Mouse (Mus musculus) frontal cortex, adult 2 months (tissue): ENCODE data around the gene Slc38a1. TPM values are rescaled to one million over a fixed set of nuclear protein-coding genes. Genes with fewer than 3 reads are reported as not detected.
A peak's percentile ranks its signal among the peaks of the same experiment; 100 is the strongest.

ENCODE experiments used
- DNase-seq, 2 experiments: peaks; one replicate each; pipeline ENCODE4 v3.0.0; 2022; ENCODE audit warnings: low spot score in 1 of 2; ENCODE audit errors: extremely low spot score in 1 of 2
- polyA plus RNA-seq: library from polyadenylated mRNA; depleted of rRNA; stranded (reverse); fragments of >200 nt; gene quantifications from 2 replicates; pipeline ENCODE4 v1.2.3, GENCODE M21; 2012

Gene Slc38a1
- polyA plus RNA-seq, 1 experiment = 81.2 TPM

DNA sequence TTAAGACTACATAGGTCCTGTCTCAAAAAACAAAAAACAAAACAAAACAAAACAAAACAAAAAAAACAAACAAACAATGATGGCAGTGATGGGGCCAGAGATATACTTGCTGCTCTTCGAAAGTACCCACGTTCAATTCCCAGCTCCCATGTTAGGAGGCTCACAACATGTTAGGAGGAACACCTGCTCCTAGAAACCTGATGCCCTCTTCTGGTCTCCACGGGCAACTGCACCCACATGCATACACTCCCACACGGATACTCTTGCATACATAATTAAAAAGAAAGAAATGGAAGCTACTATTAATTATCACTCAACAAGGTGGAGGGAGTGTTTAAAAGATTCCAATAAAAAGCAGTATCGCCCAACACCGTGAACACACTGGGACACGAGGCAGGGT lies 20.3 kb downstream of the Slc38a1 start:
- no peak for DNase-seq

DNA sequence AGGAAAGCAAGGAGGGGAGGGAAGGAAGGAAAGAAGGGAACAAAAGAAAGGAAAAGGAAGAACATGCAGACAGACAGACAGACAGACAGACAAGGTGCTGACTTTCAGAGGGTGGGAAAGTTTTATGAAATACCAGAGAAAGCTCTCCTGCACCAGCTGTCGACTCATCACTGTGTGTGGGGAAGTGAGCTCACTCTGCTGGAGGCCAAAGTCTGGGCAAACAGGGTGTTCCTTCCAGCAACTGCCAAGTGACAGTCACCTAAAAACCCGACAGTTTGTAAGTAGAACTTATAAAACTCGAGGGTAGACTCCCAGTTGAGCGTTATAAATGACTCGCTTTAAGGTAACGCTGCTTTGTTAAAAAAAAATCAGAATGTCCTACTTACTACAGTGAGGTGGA lies 21.0 kb downstream of the Slc38a1 start:
- DNase-seq = no peak

DNA sequence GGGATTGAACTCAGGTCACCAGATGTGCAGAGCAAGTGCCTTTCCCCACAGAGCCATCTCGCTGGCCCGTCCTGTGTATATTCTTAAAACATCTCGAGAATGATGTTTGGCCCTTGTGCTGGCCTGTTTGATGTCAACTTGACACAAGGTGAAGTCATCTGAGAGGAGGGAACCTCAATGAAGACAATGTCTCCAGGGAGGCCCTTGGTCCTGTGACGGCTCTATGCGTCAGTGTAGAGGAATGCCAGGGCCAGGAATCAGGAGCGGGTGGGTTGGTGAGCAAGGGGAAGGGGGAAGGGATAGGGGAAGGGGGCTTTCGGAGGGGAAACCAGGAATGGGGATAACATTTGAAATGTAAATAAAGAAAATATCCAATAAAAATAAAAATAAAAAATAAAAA lies 25.2 kb downstream of the Slc38a1 start:
- DNase-seq = no peak

DNA sequence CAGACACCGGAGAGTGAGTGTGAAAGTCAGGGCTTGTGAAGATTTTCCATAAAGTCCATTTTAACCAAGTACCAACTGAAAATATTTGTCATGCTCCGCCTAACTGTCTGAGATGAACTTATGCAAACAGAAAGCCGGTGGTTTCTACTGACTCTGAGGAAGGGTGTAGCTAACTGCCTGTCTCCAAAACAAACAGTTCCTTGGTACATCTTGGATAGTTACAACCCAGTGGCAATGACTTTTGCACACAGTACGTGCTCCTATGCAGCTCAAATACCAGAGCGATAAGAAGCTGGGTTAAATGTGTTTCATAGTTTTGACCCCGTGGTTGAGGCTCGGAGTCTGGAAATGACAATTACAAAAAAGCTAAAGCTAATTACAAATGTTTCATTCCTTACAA lies 34.0 kb downstream of the Slc38a1 start:
- DNase-seq = no peak

DNA sequence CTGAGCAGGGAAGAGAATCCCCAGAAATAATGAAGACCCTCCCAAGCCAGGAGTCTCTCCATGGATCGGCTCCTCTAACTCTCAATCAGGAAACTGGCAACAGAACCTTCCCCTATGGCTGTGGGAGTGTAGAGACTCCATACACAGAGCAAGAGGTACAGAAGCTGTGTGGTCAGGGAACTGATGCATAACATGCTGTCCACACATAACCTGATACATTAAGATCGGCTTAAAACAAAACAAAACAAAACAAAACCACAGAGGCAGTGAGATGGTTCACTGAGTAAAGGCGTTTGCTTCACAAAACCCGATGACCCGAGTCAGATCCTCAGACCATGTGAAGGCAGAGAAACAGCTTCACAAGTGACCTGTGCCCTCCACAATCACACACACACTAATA lies 35.3 kb downstream of the Slc38a1 start:
- DNase-seq = no peak

DNA sequence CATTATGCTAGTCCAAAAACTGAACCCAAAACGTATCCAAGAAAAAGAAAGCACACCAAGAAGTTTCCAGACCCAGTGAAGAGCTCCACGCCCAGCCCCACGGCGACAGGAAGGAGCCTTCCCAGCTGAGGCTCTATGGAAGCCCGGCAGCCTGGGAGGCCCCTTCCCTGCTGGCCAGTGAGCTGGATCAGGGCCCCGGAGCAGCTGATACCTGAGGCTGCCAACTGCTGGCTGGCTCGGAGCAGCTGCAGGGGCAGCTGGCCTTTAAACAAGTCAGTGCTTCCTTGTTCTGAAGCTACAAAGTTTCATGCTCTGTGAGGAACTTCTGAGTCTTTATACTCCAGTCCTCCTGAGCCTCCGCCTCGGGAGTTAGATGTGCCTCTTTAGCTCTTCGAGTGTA lies 38.4 kb downstream of the Slc38a1 start:
- peak in 1 of 2 experiments; percentile 44 for DNase-seq

DNA sequence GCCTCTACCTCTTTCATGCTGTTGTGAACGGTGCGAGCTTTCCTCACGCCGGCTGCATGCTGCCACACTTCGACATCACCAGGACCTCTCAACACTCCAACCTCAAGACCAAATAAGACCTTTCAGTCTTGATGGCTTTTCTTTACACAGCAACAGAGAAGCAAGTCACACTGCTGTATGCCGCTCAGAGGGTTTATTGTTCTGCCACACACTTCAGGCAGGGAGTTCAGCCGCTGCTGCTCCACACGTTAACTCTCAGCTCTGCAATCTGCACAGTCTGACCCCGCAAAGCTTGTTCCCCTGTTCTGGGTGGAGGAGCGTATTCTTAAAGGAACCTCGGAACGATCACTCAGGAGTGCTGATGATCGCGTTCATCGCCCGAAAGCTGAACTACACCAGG lies 40.7 kb downstream of the Slc38a1 start:
- DNase-seq = no peak

DNA sequence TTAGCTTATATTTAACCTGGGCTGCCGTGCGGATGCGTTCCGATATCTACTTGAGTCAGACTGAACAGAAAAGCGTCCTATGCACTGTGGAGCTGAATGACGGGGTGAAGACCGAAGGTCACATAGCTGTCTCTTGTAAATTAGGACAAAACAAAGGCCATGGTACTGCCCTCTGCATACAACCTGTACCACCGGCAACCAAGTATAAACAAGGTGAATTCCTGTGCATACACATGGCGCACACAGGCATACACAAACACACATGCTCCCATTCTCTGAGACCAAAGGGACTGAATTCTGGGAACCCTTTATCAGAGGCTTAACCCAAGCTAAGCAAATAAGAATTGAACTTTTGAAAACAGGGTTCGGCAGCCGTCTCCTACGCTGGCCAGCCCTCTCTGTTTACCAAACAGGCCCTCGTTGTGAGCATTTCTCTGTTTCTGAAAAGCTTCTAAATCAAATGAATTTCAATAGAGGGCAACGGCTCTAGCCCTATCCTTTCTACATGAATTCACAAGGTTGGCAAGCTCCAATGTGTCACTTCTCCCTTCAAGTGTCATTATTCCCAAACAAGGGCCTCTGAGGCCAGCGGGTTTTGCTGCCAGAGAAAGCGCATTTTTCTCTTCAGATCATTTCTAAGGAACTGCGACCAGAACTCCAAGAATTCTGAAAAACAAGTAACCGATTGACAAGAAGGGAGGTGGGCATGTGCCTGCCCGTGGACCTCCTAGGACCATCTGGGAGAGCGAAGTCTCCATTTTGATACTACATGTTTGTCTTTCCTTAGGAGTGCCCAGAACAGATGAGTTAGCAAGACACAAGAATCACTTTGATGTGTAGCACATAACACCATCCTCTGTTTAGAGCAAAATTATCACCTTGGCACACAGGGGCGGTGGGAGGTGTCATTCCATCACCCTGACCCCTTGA lies 42.6 kb downstream of the Slc38a1 start:
- DNase-seq = peak in 1 of 2 experiments; percentile 55

DNA sequence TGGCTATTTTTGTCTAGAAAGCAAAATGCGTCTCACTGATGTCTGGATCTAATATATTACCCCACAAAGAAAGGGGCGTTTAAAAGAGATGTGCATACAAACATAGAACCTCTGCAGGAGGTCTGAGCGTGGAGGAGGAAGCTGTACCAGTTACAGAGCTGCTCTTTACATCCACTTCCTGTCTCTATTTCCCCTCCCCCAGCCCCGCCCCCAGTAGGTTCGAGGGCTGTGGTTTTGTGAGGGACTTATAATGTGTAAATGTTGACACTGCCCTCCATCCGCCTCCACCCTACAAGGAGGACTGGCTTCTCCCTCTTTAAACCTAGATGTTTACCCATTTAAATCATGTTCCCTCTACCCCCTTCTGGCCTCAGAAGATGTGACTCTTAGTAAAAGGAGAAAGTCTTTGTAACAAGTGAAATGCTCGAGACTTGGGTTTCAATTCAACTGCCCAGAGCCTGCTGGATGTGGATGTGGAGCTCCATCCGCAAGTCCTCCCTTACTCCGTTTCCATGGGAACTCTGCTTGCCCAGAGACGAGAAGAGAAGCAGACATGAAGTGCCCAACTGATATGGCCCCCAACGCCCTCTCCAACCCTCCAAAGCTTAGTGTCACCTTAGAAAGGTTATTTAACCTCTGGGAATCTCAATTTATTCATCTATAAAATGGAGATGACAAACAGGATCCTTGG lies 43.7 kb downstream of the Slc38a1 start:
- DNase-seq = no peak

DNA sequence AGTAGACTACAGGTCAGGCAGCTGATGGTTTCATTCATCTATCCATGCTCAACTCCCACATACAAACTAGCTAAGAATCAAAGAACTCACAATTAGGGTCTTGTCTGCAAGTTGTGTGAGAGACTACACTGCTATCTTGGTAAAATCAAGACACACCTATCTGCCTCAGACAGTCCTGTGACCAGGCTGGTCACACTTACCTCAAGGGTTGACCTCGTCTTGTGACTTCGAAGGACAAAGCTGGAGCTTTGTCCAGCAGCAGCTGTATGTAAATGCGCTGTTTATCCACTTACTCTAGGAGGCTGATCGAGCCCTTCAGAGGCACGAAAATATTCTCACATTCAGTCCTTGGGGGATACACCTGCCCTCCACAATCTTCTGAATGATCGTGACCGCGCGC lies 45.6 kb downstream of the Slc38a1 start:
- no peak for DNase-seq

DNA sequence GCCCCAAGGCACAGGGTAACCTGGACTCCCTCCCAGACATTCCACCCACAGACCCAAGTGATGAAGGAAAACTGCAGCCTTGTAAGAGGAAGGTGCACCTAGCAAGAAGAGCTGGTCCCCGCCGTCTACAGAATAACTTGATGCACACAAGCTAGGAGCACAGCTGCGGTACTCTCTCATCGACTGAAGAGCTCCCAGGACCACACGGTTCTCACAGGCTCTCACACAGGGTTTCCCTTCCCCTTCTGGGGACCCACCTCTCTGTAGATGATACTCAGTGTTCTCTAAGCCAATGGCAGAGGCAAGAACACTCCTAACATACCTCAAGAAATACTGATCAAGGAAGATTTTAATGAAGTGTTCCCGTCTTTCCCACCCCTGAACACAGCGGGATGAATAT lies 48.4 kb downstream of the Slc38a1 start:
- DNase-seq = no peak

DNA sequence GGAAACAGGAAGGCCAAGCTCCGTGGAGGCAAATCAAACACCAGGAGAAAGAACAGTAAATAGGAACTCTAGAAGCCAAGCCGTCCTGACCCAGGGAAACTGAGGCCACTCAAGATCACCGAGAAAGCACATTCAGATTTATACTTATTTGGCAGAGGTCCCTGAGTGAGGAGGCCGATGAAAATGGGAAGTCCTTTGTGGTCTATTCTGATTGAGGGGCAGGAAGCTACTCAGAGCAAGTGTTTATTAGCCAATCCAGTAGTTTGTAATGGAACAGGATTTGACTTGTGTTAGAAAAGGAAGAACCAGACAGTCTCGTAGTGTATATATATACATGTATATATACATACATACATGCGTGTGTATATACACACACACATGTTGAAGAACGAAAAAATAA lies 48.8 kb downstream of the Slc38a1 start:
- DNase-seq = no peak

DNA sequence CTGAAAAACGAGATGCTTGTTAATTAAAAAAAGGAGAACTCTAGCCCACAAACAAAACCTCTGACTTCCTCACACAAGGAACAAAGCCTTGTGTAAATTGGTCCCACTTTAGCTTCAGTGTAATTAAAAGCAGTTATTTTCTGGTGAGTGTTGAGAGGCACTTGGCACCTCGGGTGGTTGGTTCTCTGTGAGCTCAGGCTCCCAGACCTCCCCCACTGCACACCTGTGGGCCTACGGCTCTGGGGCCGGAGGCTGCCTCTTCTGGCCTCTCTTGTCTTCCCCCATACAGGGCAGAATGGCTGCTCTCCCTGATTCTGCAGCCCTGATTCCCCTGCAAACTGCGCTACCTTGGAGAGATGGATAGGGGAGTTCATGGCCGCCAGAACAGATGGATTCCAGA lies 49.3 kb downstream of the Slc38a1 start:
- no peak for DNase-seq

DNA sequence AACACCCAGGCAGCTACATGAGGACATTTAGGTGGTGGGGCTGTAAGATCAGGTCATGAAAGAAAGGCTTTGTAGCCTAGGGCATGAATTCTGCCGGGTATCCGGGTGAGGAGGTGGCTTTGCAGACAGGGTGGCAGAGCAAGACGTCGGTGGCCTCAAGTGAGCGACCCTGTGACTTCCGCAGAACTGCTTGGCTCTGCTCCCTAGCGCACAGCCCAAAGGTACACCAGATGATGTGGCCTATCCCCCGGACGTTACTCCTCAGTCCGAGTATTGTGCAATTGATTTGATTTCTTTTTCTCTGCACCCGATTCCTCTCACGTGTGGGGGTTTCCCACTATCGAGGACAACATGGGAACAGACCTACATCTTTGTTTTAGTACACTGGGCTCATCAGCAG lies 49.7 kb downstream of the Slc38a1 start:
- no peak for DNase-seq

DNA sequence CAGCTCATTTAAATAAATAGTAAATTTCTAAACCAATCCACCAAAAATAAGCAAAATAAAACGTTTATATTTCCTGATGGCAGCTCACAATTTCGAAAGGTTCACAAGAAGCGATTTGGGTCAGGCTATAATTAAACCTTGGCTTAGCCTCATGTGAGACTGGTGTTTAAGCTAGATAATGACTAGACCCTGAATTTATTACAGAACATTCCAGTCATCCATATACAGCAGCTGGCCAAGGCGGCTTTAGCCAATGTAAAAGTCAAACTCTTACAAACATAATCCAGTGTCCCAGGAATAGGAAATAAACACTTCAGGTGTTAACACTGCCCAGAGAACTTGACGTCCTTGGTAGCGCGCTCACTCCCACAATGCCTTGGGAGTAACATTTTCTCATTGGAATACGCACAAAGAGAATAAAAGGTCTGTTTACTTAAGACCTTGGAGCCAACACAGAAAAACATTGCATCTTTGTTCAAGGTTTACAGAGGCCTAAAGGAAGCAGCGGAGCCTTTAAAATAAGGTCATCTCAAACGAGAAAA lies 50.8 kb downstream of the Slc38a1 start:
- no peak for DNase-seq

DNA sequence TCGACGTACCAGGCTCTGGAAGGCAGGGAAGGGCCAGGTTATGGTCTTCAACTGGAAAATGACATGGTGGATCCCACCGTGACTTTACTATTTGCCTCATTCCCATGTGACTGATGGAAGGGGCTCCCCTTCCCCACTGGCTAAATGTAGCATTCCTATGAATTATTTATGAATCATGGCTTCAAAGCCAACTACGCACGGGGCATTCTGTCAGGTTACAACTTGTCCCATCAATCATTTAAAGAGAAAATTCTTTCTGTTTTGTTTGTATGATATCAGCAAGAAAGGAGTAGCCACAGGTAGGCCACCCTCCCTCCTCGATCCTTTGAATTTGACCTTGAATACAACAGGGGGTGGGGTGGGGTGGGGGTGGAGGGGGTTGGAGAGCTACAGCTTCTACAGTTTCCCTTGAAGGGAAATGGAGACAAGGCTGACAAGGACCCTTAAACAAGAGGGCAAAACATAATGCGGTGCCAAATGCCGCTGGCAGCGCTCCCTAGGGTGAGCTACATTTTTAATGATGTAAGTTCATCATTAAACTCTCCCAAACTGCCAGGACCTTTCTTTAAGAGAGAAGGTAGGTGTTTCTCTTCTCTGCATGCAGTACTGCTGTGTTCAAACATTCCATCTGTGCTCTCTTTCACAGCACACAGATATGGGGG lies 53.6 kb downstream of the Slc38a1 start:
- DNase-seq = no peak

DNA sequence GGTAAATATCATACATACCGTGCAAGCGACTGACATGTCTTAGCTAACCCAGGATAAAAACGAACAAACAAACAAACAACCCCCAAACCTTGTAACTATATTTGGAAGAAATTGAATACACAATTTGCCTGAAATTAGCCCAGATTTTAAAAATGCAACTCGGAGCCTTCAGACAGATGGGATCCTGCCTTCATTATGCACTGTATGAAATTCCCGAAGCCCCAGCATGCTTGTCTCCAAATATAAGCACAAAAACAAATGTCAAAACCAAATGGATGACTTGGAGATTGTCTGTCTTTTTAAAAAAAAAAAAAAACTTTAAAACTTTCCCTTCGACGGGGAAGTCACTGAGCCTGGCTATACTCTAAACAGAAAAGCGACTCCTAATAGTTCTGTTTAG lies 54.7 kb downstream of the Slc38a1 start:
- DNase-seq = no peak

DNA sequence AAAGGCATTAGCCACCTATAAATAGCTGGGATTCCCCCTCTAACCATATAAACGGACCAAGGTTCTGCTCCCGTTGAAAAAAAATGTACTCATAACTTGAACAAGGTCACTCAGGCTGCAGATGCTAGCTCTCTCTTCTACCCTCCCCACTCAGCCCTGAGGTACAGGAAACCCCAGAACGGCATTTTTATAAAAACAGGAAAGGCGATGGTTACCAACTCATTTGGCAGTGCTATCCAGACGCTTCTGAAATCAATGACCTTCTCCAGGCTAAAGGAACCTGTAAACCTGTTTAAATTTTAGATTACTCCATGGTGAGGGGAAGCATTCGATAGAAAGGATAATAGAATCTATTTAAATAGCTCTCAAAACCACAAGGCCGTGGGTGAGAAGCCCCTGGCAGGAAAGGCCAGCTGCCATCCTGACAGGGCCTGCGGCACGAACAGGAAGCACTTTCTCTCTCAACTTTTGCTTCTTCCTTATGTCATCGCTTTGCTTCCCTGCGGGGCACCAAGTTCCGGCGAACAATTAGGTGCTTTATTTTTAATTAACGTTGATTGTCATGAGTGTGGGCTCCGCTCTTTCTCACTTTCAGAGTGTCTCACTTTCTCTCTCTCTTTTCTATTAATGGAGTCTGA lies 59.2 kb downstream of the Slc38a1 start:
- DNase-seq = no peak

DNA sequence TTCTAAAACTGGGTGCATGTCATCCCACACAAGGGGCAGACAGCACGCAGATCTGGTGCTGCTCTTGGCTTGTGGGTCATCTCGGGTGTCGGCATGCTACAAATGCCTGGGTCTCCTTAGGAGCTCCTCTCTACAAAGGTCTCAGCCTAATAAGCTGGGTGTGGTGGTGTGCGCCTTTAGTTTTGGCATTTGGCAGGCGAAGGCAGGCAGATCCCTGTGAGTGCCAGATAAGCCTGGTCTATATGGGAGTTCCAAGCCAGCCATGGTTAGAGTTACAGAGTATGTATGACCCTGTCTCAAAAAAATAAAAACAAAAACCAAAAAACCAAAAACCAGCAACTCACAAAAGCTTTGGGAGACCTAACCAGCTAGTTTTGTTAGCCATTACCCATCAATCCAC lies 65.7 kb downstream of the Slc38a1 start:
- DNase-seq = no peak

DNA sequence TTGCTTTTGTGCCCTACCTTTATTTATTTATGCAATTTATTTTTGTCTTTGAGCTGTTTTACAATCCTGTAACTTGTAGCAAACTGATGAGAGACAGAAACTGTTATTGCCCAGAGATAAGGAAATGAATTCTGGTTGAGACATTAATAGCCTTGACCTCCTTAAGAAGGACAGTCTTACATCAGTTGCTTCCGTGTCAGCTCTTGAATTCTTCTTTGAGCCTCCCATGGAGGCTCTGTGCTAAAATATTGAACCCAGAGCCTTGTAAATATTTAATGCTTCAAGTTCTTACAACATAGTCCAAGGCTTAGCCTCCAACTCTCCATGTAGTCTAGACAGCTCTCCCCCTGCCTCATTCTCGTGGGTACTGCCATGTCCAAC lies 73.7 kb downstream of the Slc38a1 start:
- DNase-seq = no peak
